Mouse (Mus musculus) thymus, postnatal 0 days (tissue): ENCODE results near the gene Cacna1g. TPM values are rescaled to one million over a fixed set of nuclear protein-coding genes. Genes with fewer than 3 reads are reported as not detected.
A peak's percentile ranks its signal among the peaks of the same experiment; 100 is the strongest.

ENCODE experiments used
- DNase-seq: peaks from one replicate; pipeline ENCODE4 v3.0.0-alpha.2; 2015; ENCODE audit warnings: low spot score
- polyA plus RNA-seq: library from polyadenylated mRNA; unstranded; fragments of >200 nt; fragmentation: Nextera tagmentation; extraction: Ambion mirVana; gene quantifications from 2 replicates; pipeline ENCODE4 v1.2.1, GENCODE M21; 2015

Gene Cacna1g
- polyA plus RNA-seq, 1 experiment from 2014 or later: 0.21 TPM

DNA sequence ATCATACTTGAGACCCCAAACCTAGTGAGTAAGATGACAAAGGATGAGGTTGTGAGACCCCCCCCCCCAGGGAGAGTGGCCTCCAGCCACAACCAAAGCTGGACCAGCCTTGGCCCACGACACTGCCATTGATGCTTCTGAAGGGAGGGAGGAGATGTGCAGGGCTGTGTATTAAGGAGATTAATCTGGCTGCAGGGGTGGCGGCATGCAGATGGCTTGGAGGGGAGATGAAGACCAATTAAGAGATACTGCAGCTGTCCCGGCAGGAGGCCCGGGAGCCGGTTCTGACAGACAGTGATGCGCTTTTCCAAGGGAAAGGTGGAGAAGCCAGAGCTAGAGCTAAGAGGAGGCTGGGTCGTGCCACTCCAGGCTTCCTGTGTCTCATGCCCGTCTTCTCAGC is 24.8 kb downstream of the Cacna1g start:
- DNase-seq: no peak

DNA sequence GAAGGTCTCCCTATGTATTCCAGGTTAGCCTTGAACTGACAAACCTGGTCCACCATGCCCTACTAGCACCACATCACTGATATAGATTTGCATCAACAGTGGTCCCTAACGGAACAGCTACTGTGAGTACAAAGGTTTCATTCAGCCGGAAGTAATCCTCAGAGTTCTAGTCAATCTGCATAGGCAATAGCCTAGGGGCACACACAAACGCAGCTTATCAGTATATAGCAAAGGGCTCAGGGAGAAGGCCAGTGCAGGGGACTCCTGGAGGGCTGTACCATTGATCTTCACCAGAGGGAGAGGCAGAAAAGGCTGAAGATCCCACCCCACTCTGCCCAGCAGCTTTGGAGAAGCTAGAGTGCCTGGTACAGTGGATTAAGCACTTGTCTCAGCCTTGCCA is 27.0 kb downstream of the Cacna1g start:
- no peak for DNase-seq

DNA sequence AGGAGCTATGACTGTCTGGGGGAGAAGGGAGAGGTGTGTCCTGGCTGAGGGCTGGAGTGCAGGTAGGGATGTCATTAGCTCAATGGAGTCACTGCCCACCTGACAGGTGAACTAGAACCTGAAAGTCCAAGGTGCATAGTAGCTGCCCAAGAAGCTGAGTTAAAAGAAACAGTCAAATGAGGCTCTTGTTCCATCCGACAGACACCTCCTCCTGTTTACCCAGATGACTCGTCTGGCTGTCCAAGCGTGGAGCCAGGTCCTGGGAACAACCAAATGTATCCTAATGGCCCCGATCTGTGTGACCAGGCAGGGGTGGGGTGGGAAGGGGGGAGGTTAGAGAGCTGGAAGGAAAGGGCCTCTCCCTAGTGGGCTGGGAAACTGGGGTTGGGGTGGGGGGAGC is 28.7 kb downstream of the Cacna1g start:
- no peak for DNase-seq

DNA sequence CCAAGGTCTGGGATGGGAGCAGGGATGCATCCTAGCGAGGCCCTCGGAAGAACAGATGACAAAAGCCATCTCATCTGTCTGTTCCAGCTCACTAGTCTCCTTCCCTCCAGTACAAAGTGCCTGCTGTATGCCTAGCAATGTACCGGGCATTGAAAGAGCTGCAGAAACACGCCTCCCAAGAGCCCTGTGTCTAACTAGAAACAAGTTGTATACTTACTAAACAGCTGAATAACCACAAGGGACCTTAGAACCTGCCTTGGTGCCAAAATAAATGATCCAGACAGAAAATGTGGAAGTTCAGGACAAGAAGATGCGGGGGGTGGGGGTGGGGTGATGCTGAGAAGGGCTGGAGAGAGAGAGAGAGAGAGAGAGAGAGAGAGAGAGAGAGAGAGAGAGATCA is 29.2 kb downstream of the Cacna1g start:
- DNase-seq: no peak

DNA sequence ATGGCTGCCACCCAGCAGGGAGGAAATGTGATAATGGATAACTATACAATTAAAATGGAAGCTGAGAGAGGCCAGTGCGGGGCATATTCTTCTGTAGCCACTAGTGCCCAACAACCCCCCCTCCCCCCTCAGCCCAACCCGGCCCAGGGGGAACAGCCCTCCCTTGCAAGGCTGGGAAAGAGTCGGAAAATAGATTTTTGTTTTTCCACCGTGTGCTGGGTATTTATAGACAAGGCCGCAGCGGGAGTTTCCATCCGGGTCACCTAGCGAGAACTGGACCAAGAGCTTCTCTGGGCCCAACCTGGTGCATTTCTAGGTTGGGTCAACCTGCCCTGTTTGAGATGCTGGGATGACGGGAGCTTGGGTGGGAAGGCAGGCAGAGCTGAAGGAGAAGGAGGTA is 32.2 kb downstream of the Cacna1g start:
- no peak for DNase-seq

DNA sequence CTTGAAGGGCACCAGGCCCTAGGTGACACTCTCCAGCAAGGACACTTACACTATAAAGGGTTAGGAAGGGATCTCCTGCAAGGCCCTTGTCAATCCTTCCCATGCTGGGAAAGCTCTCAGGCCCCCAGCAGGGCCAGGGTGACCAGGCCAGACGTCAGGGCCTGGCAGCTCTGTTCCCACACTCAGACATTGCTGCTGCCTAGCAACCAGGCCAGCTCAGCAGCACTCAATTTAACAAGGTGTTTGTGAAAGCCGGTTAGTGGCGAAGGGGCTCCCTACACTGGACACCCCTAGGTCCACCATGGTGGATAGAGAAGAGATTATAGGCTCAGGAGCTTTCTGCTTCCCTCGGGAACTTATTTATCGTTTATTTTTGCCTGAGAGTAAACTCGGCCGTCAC is 32.9 kb downstream of the Cacna1g start:
- DNase-seq: no peak

DNA sequence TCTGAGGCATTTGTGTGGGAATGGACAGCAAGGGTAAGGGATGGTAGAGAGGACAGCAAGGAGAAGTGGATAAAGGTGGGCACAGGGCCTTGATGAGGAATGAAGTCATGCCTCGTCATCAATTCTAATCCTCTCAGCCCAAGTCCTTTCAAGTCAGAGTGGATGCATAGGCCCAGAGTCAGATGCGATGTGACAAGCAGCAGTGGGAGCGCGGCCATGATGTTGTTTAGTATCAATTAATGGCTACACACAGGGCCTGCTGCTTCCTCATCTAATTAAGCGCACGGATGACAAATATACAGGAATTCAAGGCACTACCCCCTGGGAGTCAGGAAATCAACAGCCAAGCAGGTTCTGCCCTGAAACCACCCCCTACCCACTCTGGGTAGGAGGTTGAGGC is 33.6 kb downstream of the Cacna1g start:
- DNase-seq: no peak

DNA sequence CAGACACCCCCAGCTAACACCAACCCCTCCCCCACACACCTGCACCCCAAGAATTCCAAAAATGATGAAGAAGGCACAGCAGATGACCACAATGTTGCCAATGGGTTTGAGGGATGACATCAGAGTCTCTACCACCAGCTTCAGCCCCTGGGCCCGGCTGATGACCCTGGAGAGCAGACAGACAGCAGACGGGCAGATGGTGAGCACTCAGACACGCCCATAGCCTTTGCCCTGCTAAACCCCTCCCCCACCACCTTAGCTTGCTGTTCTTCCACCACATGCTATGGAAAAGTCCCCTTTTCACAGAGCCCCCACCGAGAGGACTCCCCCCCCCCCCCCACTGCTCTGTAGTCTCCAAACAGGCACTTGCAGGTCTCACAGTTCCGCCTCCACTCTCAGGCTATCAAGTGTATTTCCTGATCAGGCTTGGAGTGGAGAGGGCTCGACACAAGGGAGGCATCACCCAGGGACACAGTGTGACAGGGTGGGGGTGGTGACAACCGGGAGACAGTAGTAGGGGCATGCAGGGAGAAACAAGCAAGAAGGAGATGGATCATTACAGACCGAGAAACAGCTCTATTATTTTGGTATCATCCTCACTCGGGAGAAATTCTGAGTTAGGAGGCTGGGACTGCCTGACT is 44.9 kb downstream of the Cacna1g start:
- DNase-seq: no peak

DNA sequence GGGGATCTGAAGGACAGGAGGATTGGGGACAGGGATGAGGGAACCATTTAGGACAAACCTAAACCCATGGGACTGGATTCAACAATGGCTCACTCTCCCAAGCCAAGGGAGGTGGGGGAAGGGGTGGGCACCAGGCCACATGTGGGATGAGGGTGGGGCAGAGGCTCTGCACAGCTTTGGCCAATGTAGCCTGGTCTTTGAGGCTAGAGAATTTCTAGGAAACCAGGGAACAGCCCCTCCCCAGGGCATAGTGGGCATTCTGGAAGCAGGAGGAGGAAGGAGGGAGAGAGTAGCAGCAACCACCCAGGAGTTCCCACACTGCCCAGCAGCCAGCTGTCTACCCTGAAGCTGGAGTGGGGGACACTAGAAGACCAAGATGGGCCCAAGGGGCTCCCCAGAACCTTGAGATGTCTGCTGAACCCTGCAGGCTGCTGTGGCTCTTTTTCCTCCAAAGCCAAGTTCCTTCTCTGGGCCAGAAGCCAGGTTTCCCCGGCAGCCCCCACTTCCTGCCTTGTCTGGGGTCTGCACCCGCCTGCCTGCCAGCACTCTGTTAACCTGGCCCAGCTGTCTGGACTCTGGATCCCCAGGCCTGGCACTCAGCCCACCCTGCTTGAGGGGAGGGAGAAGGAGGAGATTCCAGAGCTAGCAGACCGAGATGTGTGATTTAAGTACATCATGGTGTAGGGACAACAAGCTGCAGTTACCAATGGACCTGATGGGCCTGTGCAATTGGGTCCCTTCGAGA is 45.7 kb downstream of the Cacna1g start:
- DNase-seq: peak; percentile 13

DNA sequence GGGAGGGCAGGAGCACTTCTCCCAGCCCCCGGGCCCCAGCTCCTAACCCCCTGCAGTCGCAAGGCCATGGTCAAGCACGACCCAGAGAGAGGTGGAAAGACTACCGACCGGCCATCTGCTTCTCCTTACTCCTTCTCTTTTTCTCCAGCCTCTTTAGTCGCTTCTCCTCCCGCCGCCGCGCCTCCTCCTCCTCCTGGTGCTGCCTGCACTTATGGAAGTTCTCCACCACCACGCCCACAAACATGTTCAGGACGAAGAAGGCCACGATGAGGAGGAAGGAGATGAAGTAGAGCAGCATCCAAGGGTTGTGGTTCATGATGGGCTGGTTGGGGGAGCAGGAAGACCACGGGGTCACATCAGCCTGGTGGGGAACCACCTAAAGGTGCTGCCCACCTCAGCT is 48.3 kb downstream of the Cacna1g start:
- DNase-seq: no peak

DNA sequence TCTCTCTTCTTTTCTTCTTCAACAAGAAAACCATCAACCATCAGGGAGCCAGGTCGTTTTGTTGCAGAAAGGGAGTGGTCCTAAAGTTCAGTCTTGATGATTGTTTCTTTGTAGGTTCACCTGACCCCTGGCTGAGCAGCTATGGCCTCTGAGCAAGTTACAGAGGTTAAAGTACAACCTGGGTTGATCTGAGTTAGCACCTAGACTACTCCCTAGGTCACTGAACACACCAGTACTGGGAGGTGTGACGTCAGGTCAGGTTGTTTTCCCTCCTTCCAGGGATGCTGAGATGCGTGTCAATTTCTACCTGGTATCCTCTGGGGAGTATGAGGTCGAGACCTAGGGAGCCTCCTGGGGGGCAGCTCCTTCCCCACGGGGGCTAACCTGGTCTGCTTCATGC is 48.8 kb downstream of the Cacna1g start:
- no peak for DNase-seq

DNA sequence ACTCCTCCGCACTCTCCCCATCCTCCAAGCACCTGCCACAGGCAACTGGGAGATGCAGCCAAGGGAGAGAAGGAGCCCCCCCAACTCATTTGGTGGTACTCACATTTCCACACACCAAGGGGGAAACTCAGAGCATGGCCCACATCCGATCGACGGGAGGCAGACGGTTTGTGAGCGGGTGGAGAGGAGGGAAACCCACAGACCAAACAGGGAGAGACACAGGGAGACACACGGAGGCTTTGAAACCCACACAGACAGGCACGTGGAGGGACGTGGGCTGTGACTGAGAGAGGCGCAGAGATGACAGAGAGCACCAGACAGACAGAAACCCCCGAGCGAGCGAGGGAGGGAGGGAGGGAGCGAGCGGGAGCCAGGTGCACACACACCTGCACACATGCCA is 49.6 kb downstream of the Cacna1g start:
- peak; percentile 58 for DNase-seq

DNA sequence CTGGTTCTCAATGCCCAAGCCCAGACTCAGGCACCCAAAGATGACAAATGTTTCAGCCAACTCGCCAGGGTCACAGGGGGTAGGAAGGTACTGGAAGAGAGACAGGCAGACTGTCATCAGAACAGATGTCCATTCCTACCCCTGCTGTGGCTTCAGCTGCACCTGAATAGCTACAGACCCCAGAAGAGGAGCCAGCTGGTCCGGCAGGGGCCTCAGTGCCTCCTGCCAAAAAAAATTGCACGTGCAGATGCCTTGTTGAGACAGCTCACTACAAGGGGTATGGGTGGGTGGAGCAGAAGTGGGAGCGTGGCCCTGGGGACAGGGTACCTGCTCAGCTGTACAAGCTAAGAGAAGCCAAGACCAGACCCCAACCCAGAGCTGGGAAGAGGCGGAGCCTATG is 50.1 kb downstream of the Cacna1g start:
- DNase-seq: no peak

DNA sequence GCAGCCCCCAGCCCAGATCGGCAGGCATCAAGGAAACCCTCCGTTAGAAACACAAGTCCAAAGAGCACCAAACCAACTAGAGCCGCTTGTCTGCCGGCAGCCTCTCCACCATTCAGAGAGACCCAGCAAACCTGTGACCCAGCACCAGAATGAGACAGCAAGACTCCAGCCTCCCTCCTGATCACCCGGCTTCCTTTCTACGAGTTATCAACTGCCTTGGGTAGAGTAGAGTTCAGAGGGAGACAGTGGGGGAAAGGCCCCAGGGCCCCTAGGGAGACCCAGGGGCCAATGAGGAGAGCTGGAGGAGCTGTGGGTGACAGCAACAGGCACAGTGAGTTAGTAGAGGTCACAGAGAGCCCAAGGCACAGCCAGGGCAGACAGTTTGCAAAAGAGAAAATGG is 53.0 kb downstream of the Cacna1g start:
- DNase-seq: no peak

DNA sequence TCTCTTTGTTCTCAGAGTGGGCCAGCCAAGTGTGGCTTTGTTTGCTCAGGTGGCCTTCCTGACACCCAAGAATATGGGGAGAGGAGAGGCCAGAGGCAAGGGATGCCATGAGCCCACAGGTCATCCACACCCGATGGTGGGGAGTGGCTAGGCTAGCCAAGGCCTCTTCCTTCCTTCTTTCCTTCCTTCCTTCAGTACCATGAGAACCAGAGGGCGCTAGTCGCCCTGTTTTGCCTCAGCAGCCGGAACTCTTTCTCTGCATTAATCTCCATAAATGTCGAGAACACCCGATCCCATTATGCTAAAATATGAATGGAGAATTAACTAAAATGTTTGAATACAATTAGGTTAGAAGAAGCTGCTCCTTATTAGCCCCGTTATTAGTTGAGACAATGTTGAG is 53.7 kb downstream of the Cacna1g start:
- no peak for DNase-seq

DNA sequence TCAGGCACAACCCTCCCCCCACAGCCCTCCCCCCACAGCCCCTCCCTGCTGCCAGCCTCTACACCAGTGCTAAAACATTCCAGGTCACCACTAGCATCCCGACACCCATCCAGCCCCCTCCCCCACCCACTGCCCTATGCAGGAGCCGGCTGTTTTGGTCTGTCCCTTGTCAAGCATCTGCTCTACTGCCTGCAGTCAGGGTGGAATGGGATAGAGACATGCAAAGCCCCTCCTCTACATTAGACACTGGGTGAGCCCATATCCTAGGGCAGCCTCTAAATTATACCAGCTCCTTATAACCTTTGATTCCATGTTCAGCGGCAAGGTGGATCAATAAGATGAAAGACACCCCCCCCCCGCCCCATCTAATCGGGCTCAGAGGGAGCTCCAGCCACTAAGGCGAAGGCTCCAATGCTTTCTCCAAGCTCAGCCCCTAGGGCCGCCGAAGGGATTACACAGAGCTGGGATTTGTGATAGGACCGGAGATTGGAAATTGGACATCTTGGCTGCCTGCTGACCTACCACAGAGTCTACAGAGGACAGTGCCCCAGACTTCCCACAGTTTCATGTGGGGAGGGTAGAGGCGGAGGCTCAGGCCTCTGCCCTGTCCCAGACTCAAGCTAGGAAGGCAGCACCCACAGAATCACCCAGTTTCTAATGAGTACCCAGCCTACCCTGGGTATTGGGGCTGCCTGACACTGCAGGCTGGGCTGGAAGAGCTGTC is 54.8 kb downstream of the Cacna1g start:
- DNase-seq: no peak

DNA sequence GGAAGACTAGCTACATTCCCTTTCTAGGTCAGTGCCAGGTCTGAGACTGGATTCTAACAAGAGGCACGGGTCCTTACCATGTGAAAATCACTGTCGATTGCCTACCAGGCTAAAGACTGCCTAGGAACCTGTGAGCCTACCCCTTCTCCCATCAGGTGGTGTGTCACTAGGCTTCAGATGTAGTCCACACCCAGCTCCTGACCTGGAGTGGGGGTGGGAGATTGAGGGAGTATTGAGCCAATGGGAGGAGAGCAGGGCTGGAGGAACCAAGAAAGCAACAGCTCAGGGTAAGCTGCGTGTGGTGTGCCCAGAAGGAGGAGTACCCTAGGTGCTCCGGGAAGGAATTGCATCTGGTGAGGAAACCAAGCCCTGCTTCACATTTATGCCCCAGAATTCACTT is 60.0 kb downstream of the Cacna1g start:
- DNase-seq: no peak

DNA sequence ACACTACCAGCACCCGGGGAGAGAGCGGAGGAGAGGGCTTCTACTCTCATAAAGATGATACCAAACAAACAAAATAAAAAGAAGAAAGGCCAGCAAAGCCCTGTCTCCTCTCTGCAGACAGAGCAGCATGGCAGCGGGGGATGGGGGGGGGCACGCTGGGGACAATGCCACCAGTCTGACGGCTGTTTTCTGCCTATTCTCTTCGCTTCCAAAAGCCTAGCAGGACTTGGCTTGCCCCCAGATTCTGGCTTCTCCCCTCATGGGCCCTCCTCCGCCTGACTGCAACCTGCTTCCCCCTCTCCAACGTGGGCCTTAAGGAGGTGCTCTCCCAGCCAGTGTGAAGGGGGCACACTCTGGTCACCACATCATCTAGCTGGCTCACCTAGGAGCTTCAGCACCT is 60.5 kb downstream of the Cacna1g start:
- DNase-seq: no peak

DNA sequence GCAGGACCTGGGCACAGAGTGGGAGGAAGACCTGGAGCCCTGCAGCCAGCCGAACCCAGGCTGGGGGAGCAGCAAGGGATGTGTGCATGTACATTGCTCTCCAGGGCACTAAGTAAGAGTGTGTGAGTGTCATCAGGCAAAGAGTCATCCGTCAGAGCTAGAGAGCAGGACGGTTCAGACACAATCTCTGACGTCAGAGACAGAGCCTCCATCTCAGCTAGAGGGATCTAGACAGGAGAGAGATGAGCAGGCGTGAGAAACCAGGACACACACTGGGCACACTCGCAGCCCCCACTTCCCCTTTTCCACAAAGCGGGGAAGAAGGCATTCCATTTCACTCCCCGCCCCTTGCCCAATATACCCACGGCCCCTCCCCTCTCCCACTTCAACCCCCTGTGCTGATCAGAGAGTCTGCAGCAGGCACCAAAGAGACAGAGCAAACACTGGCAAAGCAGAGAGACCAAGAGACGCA is 61.0 kb downstream of the Cacna1g start:
- no peak for DNase-seq

DNA sequence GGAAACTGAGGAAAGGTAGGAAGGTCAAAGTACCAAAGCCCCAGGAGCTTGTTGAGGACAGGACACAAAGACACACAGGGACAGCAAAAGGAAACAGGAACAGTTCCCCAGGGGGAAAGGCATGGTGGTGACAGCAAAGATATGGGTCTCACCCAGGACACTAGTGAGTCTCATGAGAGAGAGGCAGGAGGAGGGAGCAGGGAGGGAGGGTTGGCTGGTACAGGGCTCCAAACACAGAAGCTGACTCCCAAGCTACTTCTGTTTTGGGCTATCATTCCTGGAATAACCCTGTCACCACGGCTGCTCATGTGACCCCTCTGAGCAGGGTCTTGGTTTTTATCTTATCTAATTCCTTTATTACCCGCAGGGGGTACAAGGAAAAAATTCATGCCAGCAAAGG is 61.4 kb downstream of the Cacna1g start:
- no peak for DNase-seq

DNA sequence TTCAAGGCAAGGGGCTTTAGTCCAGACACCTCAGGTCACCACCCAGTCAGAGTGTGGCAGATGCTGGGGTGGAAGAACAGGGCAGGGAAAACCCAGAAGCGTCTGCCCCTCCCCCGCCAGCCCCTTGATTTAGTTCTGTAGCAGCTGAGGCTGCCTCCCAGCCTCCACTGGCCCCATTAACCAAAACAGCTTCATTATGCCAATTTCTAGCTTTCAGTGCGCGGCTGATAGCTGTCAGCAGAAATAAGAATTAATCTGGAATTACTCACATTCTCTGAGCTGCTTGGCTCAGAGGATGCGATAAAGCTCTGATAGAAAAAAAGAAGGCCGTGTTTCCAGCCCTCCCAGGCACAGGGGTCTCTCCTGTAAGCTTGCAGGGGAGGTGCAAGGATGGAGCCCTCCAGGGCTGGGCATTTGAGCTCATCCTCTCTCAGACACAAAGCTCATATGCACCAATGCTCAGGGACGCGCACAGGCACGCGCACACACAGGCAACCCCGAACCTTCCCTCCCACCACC is 66.1 kb downstream of the Cacna1g start:
- DNase-seq: peak; percentile 27

DNA sequence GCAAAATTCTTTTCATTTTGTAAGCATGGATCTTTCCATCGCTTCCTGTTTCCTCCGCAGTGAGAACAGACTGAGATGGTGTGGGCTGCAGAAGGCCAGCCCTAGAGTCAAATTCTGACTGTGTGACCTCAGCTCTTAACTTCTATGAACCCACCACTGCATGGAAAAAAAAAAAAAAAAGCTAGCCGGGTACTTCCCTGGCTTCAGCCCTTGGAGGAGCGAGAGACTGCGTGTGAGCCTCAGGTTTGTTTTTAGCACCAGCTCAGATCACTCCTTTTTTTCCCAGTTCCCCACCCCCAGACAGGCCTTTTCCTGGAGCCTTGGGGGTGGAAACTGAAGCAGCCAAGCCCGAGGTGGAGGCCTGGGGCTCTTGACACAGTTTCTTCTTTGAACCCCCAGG is 68.7 kb downstream of the Cacna1g start:
- no peak for DNase-seq
